Mouse (Mus musculus): ENCODE measurements around the gene Trim46.

DNA sequence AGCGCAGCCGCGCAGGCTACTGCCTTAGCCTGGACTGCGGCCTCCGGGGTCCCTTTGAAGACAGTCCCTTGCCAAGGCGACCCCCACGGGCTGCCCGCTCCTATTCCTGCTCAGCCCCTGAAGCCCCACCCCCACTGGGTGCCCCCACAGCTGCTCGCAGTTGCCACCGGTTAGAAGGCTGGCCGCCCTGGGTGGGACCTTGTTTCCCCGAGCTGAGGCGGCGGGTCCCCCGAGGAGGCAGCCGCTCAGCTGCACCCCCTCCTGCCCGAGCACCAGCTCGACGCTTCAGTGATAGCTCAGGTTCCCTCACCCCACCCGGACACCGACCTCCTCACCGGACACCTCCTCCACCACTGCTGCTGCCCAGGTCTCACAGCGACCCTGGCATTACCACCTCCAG lies 58.9 kb downstream of the Trim46 start:
- TF ChIP-seq MAFK (IDR thresholded peaks at IDR 0.05; ENCODE audit: insufficient read depth, low read depth, low read length): no peak
- no peak for TF ChIP-seq ZNF384 (IDR thresholded peaks at IDR 0.05; ENCODE audit: low read depth, low read length)
- no peak for TF ChIP-seq CHD2 (IDR thresholded peaks at IDR 0.05; ENCODE audit: low read depth, low read length)
- TF ChIP-seq ZC3H11A (IDR thresholded peaks at IDR 0.05; ENCODE audit: borderline replicate concordance, low read depth, low read length): no peak

Data from ES-E14 (cell line).